Mouse (Mus musculus) embryonic facial prominence, embryonic 15.5 days (tissue): ENCODE measurements around the gene Hoxc11. TPM values are rescaled to one million over a fixed set of nuclear protein-coding genes. Genes with fewer than 3 reads are reported as not detected.

ENCODE experiments used
- ATAC-seq: fragments of 200-750 bp; cut with Nextera tagmentation; 2 replicates; pipeline ENCODE4 v1.8.0; 2017; ENCODE audit warnings: low read depth, moderate TSS enrichment; ENCODE audit not compliant: insufficient number of reproducible peaks, low FRiP score, low TSS enrichment
- H3K27ac ChIP-seq: fragments of 300-500 bp; sonication (generic); replicated peaks from 2 replicates; pipeline ENCODE4 v1.5.1; 2015; ENCODE audit warnings: mild to moderate bottlenecking, inconsistent platforms
- H3K27me3 ChIP-seq: fragments of 300-500 bp; sonication (generic); 2 replicates; pipeline ENCODE4 v1.6.1; 2015; ENCODE audit warnings: inconsistent platforms
- H3K36me3 ChIP-seq: fragments of 300-500 bp; sonication (generic); 2 replicates; pipeline ENCODE4 v1.6.1; 2015; ENCODE audit warnings: mild to moderate bottlenecking, inconsistent platforms
- H3K4me1 ChIP-seq: fragments of 300-500 bp; sonication (generic); 2 replicates; pipeline ENCODE4 v1.6.1; 2015; ENCODE audit warnings: inconsistent platforms
- H3K4me2 ChIP-seq: fragments of 300-500 bp; sonication (generic); replicated peaks from 2 replicates; pipeline ENCODE4 v1.6.1; 2015; ENCODE audit warnings: mild to moderate bottlenecking, inconsistent platforms
- H3K4me3 ChIP-seq: fragments of 300-500 bp; sonication (generic); replicated peaks from 2 replicates; pipeline ENCODE4 v1.5.1; 2015; ENCODE audit warnings: mild to moderate bottlenecking, inconsistent platforms
- H3K9ac ChIP-seq: fragments of 300-500 bp; sonication (generic); 2 replicates; pipeline ENCODE4 v1.6.1; 2015; ENCODE audit warnings: inconsistent platforms
- H3K9me3 ChIP-seq: fragments of 300-500 bp; sonication (generic); replicated peaks from 2 replicates; pipeline ENCODE4 v1.6.1; 2016; ENCODE audit warnings: inconsistent platforms
- WGBS: fragments of 180-500 bp; shearing (Covaris S2); methylation state at CpG from one replicate; pipeline ENCODE4 v1.1.7; 2015; 5-methylcytosine and 5-hydroxymethylcytosine counted together
- polyA plus RNA-seq: library from polyadenylated mRNA; unstranded; fragments of >200 nt; fragmentation: Nextera tagmentation; extraction: Ambion mirVana; gene quantifications from 2 replicates; pipeline ENCODE4 v1.2.1, GENCODE M21; 2015

Gene Hoxc11
- polyA plus RNA-seq, 1 experiment from 2014 or later = not detected

GRCm38 (mm10) chr15:102955833-102956640 is 1.8 kb downstream of the Hoxc11 start:
- Histone ChIP-seq H3K4me2 (no peak overlapping the region), H3K4me1 (no peaks in the 10 kb centered on the region), H3K9me3 (no peaks in the 10 kb centered on the region), H3K9ac (no peak overlapping the region), H3K36me3 (no peaks in the 10 kb centered on the region), H3K4me3 (no peak overlapping the region), H3K27ac (no peak overlapping the region), H3K27me3 (peaks cover 95% of the 10 kb centered on the region)
- WGBS = 1% methylated on average over 40 of the region's 40 CpGs
- ATAC-seq = no peak

DNA sequence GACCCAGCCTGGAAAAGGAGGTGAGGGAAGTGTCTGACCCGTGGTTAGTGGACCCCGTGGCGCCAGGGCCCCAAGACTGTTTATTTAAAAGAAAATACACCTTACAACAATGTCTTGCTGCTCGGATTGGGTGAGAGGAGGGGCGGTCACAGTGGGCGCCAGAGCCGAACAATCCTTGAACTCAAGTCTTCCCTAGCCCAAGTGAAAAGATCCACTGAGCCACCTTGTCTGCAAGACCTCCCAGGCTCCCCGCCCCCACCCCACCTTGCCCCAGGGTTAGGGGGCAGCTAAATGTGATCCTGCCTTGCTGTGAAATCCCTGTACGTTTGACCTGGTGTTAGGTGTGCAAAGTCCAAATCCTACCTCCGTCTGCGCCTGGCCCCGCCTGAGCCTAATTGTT is 2.7 kb downstream of the Hoxc11 start:
- no peaks in the 10 kb centered on the region for H3K9me3 ChIP-seq
- H3K4me1 ChIP-seq = no peaks in the 10 kb centered on the region
- under 1% methylated on average over 12 of the region's 12 CpGs for WGBS
- H3K27ac ChIP-seq = no peak overlapping the region
- peaks cover 94% of the 10 kb centered on the region for H3K27me3 ChIP-seq
- H3K4me3 ChIP-seq = no peak overlapping the region
- H3K4me2 ChIP-seq = no peak overlapping the region
- no peak overlapping the region for H3K9ac ChIP-seq
- no peaks in the 10 kb centered on the region for H3K36me3 ChIP-seq
- ATAC-seq = no peak

GRCm38 (mm10) chr15:102959663-102960191 is 5.5 kb downstream of the Hoxc11 start:
- Histone ChIP-seq H3K27ac (no peak overlapping the region), H3K9me3 (no peaks in the 10 kb centered on the region), H3K27me3 (peaks cover 92% of the 10 kb centered on the region), H3K4me3 (no peak overlapping the region), H3K4me1 (no peaks in the 10 kb centered on the region), H3K4me2 (no peak overlapping the region), H3K9ac (no peak overlapping the region), H3K36me3 (no peaks in the 10 kb centered on the region)
- no peak for ATAC-seq
- under 1% methylated on average over 13 of the region's 13 CpGs for WGBS

DNA sequence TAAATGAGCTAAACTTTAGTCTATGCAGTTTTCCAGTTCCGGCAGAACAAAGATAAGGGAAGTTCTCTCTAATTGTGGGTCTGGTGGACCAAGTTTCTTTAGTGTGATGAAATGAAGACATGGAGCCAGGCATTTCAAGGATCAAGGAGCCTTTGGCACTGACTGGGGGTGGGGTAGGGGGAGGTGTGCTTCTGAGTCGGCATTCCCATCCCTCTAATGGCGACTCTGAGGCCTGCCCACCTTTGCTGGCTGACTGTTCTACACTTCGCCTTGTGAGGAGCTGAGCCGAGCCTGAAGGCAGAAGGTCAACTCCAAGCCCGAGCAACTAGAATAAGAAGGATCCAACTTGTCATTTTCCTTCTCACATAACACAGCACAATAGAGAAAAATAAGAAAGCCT is 7.5 kb downstream of the Hoxc11 start:
- H3K4me2 ChIP-seq = no peak overlapping the region
- peaks cover 94% of the 10 kb centered on the region for H3K27me3 ChIP-seq
- H3K9ac ChIP-seq = no peak overlapping the region
- WGBS = 1% methylated on average over 6 of the region's 6 CpGs
- H3K9me3 ChIP-seq = no peaks in the 10 kb centered on the region
- peaks cover 4% of the 10 kb centered on the region; the same call in 1 of the 2 replicates for H3K4me1 ChIP-seq
- H3K36me3 ChIP-seq = no peaks in the 10 kb centered on the region
- H3K27ac ChIP-seq = no peak overlapping the region
- no peak overlapping the region for H3K4me3 ChIP-seq
- no peak for ATAC-seq

DNA sequence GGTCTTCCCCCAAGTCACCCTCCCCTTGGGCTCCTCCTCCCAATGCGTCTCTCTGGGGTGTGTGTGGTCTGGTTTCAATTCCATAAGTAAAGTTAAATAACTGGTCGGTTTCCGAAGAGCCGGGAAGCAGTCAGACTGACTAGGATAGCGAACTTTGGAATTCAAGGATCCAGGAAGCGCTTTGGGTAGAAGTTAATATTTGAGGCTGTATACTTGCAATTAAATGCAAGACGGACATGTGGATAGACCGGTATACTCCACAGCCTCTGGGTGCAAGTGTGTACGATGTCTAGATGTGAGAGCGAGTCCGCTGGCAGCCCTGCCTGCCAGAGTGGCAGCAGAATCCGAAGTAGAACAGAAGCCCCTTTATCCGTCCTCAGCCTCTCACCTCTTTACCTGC is 8.3 kb downstream of the Hoxc11 start:
- no peaks in the 10 kb centered on the region for H3K36me3 ChIP-seq
- no peak overlapping the region for H3K9ac ChIP-seq
- H3K27ac ChIP-seq = no peak overlapping the region
- no peak for ATAC-seq
- H3K27me3 ChIP-seq = peaks cover 94% of the 10 kb centered on the region
- no peaks in the 10 kb centered on the region for H3K9me3 ChIP-seq
- H3K4me3 ChIP-seq = no peak overlapping the region
- 2% methylated on average over 13 of the region's 13 CpGs for WGBS
- no peak overlapping the region for H3K4me2 ChIP-seq
- peaks cover 8% of the 10 kb centered on the region; the same call in 1 of the 2 replicates for H3K4me1 ChIP-seq

- H3K9ac ChIP-seq = no peak overlapping the region
- no peak overlapping the region for H3K4me2 ChIP-seq
- H3K36me3 ChIP-seq = no peaks in the 10 kb centered on the region
- peaks cover 92% of the 10 kb centered on the region for H3K27me3 ChIP-seq
- H3K9me3 ChIP-seq = no peaks in the 10 kb centered on the region
- no peak overlapping the region for H3K27ac ChIP-seq
- peaks cover 8% of the 10 kb centered on the region; the same call in 1 of the 2 replicates for H3K4me1 ChIP-seq
- ATAC-seq = no peak
- H3K4me3 ChIP-seq = no peak overlapping the region
- 3% methylated on average over 8 of the region's 8 CpGs for WGBS
Observed at GRCm38 (mm10) chr15:102963259-102963658, 9.0 kb downstream of the Hoxc11 start.

DNA sequence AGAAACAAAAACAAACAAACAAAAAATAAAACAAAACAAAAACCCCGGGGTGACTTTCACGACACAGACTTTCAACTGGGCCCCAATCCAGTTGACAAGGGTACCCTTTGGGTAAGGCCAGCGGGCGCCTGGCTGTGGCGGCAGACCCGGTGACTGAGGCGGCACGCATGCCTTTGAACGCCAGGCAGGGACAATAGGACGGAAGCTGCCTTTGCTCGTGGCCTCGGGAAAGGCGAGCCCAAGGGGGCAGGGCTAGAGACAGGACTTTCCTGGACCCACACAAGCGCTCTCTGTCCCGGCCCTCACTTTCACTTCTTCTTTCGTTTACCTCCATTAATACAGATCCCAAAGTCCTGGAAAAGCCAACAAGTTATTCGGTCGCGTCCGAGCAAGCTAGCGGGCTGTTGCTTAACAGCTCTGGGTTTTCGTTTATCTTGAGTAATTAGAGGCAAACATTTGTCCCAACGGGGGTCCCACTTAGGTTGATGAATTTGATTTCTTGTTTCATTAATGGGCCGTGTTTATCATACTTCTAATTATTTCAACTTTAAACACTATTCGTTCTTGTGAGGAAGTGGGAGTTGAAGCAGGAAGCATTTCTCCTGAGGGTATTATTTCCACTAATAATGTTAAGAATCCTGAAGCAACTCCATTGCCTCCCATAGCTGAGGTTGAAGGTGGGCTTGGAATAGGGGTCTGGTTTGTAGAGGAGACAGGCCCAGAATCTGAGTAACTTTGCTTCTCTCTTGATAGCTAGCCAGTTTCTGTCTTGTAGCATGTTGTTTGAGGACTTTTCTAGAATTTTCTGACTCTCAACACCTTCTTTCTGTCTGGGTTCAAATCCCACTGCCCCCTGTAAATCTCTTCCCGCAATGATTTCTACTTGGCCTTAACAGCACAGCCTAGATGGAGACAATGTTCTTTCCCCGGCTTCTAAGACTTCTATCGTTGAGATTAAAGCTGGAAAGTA is 9.7 kb downstream of the Hoxc11 start:
- WGBS = 2% methylated on average over 28 of the region's 28 CpGs
- no peaks in the 10 kb centered on the region for H3K36me3 ChIP-seq
- H3K4me2 ChIP-seq = 0 out of 2 replicates have a peak overlapping the region, but pooled peaks have one; percentile 4
- H3K27me3 ChIP-seq = peaks cover 92% of the 10 kb centered on the region
- no peak for ATAC-seq
- H3K9me3 ChIP-seq = no peaks in the 10 kb centered on the region
- H3K9ac ChIP-seq = no peak overlapping the region
- H3K4me3 ChIP-seq = no peak overlapping the region
- no peak overlapping the region for H3K27ac ChIP-seq
- H3K4me1 ChIP-seq = peaks cover 8% of the 10 kb centered on the region; the same call in 1 of the 2 replicates

GRCm38 (mm10) chr15:102965003-102965891 is 11.0 kb downstream of the Hoxc11 start:
- Histone ChIP-seq H3K4me3 (no peak overlapping the region), H3K27me3 (peaks cover 95% of the 10 kb centered on the region), H3K4me2 (no peak overlapping the region), H3K27ac (no peak overlapping the region), H3K9me3 (no peaks in the 10 kb centered on the region), H3K4me1 (peaks cover 8% of the 10 kb centered on the region; the same call in 1 of the 2 replicates), H3K36me3 (no peaks in the 10 kb centered on the region), H3K9ac (no peak overlapping the region)
- WGBS = 4% methylated on average over 26 of the region's 26 CpGs
- ATAC-seq = no peak

DNA sequence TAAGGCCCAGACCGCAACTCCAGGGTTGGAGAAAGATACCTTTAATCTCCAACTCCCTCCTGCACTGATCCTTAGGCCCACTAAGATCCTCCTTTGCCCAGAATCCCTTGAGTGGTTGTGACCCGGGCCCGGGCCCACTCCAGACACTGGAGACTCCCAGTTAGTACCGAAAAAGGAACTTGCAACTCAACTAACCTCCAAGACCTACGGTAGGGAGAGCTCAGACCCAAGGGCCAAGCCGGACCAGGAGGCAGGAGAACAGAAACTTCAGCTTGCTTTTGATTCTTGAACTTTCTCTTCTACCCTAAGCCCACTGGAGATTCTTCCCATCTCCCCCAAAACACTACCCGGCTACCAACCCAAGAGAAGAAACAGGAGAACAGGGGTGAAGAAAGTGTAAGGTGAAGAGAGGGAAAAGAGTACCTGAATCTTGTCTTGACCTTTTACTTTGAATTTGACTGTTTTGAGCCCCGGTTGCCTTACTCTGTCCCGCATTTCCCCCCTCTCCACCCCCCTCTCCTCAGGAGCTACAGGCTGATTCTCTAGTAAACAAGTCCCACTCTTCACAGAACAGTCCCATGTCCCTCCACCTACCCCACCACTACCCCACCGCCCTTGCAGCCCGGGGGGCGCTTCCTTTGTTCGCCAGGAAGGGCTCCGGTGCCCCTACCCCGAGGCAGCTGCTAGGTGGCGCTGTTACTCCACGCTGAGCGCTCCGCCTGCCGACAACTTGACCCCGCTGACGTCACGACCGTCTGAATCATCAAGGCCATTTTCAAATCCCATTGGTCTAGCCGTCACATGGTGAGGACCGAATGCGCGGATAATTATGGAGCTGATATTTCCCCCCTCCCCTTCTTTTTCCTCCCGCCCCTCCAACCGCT is 11.9 kb downstream of the Hoxc11 start:
- Histone ChIP-seq H3K4me1 (peaks cover 8% of the 10 kb centered on the region; the same call in 1 of the 2 replicates), H3K36me3 (no peaks in the 10 kb centered on the region), H3K9ac (no peak overlapping the region), H3K27me3 (peaks cover 96% of the 10 kb centered on the region), H3K4me3 (peak overlapping the region; percentile 21), H3K27ac (no peak overlapping the region), H3K4me2 (peak overlapping the region; percentile 32), H3K9me3 (no peaks in the 10 kb centered on the region)
- peak; percentile 29; the same call in 1 of the 2 replicates for ATAC-seq
- 4% methylated on average over 28 of the region's 30 CpGs for WGBS
